Mouse (Mus musculus) midbrain, postnatal 0 days (tissue): Measurements from ENCODE around the gene Srrm2. TPM values are rescaled to one million over a fixed set of nuclear protein-coding genes. Genes with fewer than 3 reads are reported as not detected.

Experiments used
- ATAC-seq: fragments of 200-750 bp; cut with Nextera tagmentation; 2 replicates; pipeline ENCODE4 v1.8.0; 2017; ENCODE audit warnings: moderate number of reproducible peaks, mild to moderate bottlenecking, moderate TSS enrichment, moderate library complexity; ENCODE audit not compliant: low FRiP score
- DNase-seq: peaks from one replicate; pipeline ENCODE4 v3.0.0-alpha.2; 2015; ENCODE audit warnings: low spot score
- H3K27ac ChIP-seq: fragments of 300-500 bp; sonication (generic); 2 replicates; pipeline ENCODE4 v1.5.1; 2014; ENCODE audit warnings: low read depth, mild to moderate bottlenecking, low read length, mixed read lengths
- H3K27me3 ChIP-seq: fragments of 300-500 bp; sonication (generic); 2 replicates; pipeline ENCODE4 v1.6.1; 2014; ENCODE audit warnings: low read length, control low read depth, mixed read lengths; ENCODE audit not compliant: insufficient read depth
- H3K36me3 ChIP-seq: fragments of 300-500 bp; sonication (generic); 2 replicates; pipeline ENCODE4 v1.6.1; 2014; ENCODE audit warnings: low read length, control low read depth, mixed read lengths; ENCODE audit not compliant: insufficient read depth
- H3K4me1 ChIP-seq: fragments of 300-500 bp; sonication (generic); 2 replicates; pipeline ENCODE4 v1.6.1; 2014; ENCODE audit warnings: mild to moderate bottlenecking, control low read depth, antibody characterized with exemption, low read length, mixed read lengths; ENCODE audit not compliant: insufficient read depth
- H3K4me2 ChIP-seq: fragments of 300-500 bp; sonication (generic); 2 replicates; pipeline ENCODE4 v1.6.1; 2014; ENCODE audit warnings: low read depth, mild to moderate bottlenecking, low read length, mixed read lengths; ENCODE audit not compliant: poor library complexity, severe bottlenecking
- H3K4me3 ChIP-seq: fragments of 300-500 bp; sonication (generic); 2 replicates; pipeline ENCODE4 v1.5.1; 2014; ENCODE audit warnings: low read depth, mild to moderate bottlenecking, low read length, moderate library complexity
- H3K9ac ChIP-seq: fragments of 300-500 bp; sonication (generic); replicated peaks from 2 replicates; pipeline ENCODE4 v1.6.1; 2014; ENCODE audit warnings: mild to moderate bottlenecking, low read length, moderate library complexity, mixed read lengths; ENCODE audit not compliant: poor library complexity, severe bottlenecking
- H3K9me3 ChIP-seq: fragments of 300-500 bp; sonication (generic); 2 replicates; pipeline ENCODE4 v1.6.1; 2016; ENCODE audit warnings: low read length, control low read depth
- CTCF ChIP-seq: IDR thresholded peaks from 2 replicates; pipeline ENCODE4 v1.5.1; 2016; ENCODE audit warnings: antibody characterized with exemption, mild to moderate bottlenecking
- WGBS: fragments of 180-500 bp; shearing (Covaris S2); extraction: QIAGEN DNeasy Blood & Tissue Kit; methylation state at CpG from one replicate; pipeline ENCODE4 v1.1.7; 2014; 5-methylcytosine and 5-hydroxymethylcytosine counted together
- polyA plus RNA-seq: library from polyadenylated mRNA; unstranded; fragments of >200 nt; fragmentation: Nextera tagmentation; extraction: Ambion mirVana; gene quantifications from 2 replicates; pipeline ENCODE4 v1.2.1, GENCODE M21; 2015
- total RNA-seq: library from RNA; depleted of rRNA; stranded (reverse); fragments of >200 nt; gene quantifications from 2 replicates; pipeline ENCODE4 v1.2.3, GENCODE M21; 2014; rRNA removed

Srrm2 gene
- 162 and 196 TPM in 2 replicates for total RNA-seq
- polyA plus RNA-seq = 351 and 443 TPM in 2 replicates

DNA sequence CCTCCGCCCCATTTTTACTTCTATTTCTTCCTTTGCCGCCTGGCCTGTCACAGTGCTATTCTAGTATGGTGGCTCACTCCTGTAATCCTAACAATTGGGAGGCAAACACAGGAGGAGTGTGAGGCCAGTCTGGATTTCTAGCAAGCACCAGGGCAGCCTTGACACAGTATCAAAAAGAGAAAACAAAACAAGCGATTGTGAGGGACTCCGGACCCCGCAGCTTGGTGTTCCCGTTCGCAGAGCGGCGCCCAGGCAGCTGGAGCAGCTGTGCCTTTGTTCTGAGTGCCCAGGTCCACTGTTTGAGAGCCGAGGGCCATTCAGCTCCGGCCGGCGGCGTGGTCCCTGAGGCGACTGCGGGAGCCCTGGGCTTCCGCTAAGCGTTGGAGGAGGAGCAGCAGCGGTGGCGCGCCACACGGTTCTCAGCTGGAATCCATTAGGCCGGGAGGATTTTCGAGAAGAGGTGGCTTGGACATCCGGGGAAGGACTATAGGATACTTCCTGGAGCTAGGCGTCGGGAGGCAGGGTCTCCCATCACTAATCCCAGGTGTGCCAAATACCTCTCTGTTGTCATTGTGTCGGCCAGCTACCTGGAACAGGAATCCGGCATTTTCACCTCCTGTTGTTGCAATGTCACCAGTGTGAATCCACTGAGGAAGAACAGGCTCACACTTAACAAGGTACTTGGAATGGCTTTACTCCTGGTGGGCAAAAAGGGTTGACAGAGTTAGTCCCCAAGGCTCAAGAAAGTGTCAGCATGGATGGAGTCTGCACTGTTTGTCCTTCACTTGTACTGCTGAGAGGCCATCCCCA is at the start of gene Srrm2:
Gene Srrm2, plus strand, starts transcription at position 264 of the 810 bp plus-strand sequence.
- H3K9ac ChIP-seq = peak within 1 kb of the TSS; percentile 61
- peak within 1 kb of the TSS; percentile 94 for H3K27ac ChIP-seq
- H3K36me3 ChIP-seq = no peaks in the 10 kb centered on the region
- under 1% methylated on average over 29 of the region's 29 CpGs for WGBS
- H3K4me3 ChIP-seq = peak within 1 kb of the TSS; percentile 38
- DNase-seq (peak; percentile 65), ATAC-seq (peak; percentile 15; the same call in 1 of the 2 replicates)
- no peaks in the 10 kb centered on the region for H3K9me3 ChIP-seq
- peak within 1 kb of the TSS; percentile 67 for H3K4me2 ChIP-seq
- no peaks in the 10 kb centered on the region for H3K27me3 ChIP-seq
- TF ChIP-seq CTCF = no peak
- no peaks in the 10 kb centered on the region for H3K4me1 ChIP-seq

DNA sequence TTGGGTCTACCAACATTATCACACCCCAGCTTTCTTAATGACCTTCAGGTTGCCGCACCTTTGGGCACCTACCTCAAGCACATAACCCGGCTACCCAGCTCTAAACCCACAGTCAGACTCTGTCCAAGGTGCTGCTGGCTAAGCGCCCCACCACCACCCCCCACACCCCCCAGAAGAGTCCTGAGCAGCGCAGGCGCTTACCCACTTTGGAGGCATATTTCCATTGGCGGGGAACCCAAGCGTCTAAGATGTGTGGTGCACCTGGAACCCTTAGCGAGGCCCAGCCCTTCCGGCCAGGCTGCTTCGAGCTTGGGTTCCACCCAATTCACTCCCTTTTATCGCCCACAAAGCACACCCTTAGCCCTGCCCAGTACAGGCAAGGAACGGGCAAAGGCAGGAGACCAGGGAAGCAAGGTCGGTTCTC is 49.7 kb upstream of the Srrm2 start, which contains the start of gene Paqr4:
Gene Paqr4, minus strand, starts transcription at position 270 of the 424 bp plus-strand sequence.
- H3K4me2 ChIP-seq = peak within 1 kb of the TSS; percentile 93
- 7% methylated on average over 13 of the region's 13 CpGs for WGBS
- peaks cover 11% of the 10 kb centered on the region for H3K4me1 ChIP-seq

DNA sequence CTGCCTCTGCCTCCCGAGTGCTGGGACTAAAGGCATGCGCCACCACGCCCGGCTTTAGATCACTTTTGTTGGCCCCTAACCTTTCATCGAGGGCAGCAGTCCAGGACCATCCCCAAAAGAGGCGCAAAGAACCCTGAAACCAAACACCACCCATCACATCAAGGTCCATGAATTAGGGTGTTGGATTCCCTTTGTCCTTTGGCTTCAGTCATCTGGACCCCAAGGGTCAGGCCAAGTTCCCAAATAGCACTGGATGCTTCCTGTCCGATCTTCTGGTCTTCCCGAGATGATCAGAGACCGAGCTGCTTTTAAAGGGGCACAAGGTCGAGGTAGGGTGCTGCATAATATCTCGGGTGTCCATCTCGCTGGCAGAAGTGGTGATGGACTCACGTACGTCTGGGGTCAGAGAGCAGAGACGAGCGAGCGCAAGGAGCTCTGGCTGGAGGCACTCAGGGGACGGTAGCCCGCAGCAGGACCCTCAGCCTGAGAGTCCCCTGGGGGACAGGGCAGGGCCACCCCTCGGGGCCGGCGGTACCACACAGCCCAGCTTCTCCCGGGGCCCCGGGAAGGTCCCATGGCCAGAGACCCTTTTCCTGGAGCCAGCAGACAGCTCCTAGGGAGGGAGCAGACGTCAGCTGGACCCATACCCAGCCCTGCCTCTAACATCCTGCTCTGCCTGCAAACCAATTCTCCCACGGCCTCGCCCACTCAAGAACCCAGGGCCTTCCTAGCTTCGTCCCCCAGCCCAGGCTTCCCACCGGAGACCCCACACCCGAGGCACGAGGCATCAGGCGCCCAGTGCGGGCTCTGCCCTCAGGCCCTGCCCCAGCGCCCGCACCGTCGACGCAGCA is 48.7 kb upstream of the Srrm2 start:
- peak overlapping the region; percentile 25; the same call in 1 of the 2 replicates for H3K4me3 ChIP-seq
- WGBS = 48% methylated on average over 38 of the region's 38 CpGs
- H3K4me2 ChIP-seq = no peak overlapping the region
- no peaks in the 10 kb centered on the region for H3K9me3 ChIP-seq
- ATAC-seq (no peak), DNase-seq (no peak)
- H3K9ac ChIP-seq = no peak overlapping the region
- peaks cover 10% of the 10 kb centered on the region for H3K36me3 ChIP-seq
- no peak for TF ChIP-seq CTCF
- peaks cover 11% of the 10 kb centered on the region for H3K4me1 ChIP-seq
- no peak overlapping the region for H3K27ac ChIP-seq
- peaks cover 39% of the 10 kb centered on the region for H3K27me3 ChIP-seq

More for the DNA sequence above, 49.7 kb upstream of the Srrm2 start, which contains the start of gene Paqr4:
- Histone ChIP-seq H3K27ac (peak within 1 kb of the TSS; percentile 74), H3K27me3 (peaks cover 36% of the 10 kb centered on the region), H3K9ac (peak within 1 kb of the TSS; percentile 77), H3K36me3 (peaks cover 17% of the 10 kb centered on the region), H3K4me3 (peak within 1 kb of the TSS; percentile 80), H3K9me3 (no peaks in the 10 kb centered on the region)
- DNase-seq (no peak), ATAC-seq (0 out of 2 replicates have a peak, but pooled peaks have one; percentile 0)
- no peak for TF ChIP-seq CTCF

DNA sequence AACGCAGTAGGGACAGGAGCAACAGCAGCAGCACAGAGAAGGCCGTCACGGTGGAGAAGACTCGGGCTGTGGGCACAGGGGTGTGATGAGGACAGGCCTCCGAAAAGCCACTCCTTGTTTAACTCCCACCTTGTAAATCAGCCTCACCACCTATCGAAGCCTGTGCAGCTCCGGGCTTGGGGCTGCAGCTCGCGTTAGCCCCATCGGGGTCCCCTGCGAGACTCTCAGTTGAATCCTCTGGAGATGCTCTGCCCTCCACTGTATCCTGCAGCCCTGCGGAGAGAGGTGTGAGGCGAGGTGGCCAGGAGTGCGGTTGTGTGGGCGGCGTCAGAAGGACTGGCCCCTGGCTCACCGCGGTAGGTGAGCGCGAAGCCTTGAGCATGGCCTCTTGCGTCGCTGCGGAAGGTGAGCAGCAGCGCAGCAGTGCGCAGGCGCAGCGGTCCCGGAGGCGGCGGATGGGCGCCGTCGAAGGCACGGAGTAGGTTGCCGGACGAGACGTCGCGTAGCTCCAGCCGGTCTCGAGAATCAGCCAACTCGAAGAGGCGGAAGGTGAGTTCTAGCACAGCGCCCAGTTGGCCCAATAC is 48.0 kb upstream of the Srrm2 start:
- no peak overlapping the region for H3K27ac ChIP-seq
- DNase-seq (no peak), ATAC-seq (no peak)
- peak overlapping the region; percentile 25 for H3K4me3 ChIP-seq
- H3K36me3 ChIP-seq = peaks cover 5% of the 10 kb centered on the region
- peaks cover 11% of the 10 kb centered on the region for H3K4me1 ChIP-seq
- no peaks in the 10 kb centered on the region for H3K9me3 ChIP-seq
- peaks cover 42% of the 10 kb centered on the region for H3K27me3 ChIP-seq
- WGBS = 8% methylated on average over 44 of the region's 44 CpGs
- H3K9ac ChIP-seq = no peak overlapping the region
- TF ChIP-seq CTCF = no peak
- peak overlapping the region; percentile 23 for H3K4me2 ChIP-seq

DNA sequence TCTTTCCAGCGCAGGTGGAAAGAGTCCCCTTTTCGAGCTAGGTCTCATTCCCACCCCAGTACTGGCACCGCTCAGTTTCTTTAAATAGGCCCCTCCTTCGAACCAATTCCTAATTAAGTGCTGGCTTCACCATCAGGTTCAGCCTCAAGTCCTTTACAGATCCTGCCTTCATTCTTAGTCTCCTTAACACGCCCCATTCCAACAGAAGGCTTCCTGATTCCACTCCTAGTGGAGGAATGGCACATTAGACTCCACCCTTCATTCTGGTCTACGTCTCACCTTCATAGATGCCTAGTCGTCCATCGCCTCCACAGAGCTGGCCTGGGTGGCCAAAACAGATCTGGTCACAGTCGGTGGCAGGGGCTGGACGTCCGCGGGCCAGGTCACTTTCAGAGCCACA is 47.4 kb upstream of the Srrm2 start:
- Histone ChIP-seq H3K9ac (no peak overlapping the region), H3K4me3 (peak overlapping the region; percentile 25; the same call in 1 of the 2 replicates), H3K27me3 (peaks cover 42% of the 10 kb centered on the region), H3K4me1 (peaks cover 10% of the 10 kb centered on the region), H3K27ac (no peak overlapping the region), H3K4me2 (no peak overlapping the region), H3K9me3 (no peaks in the 10 kb centered on the region), H3K36me3 (no peaks in the 10 kb centered on the region; the same call in 1 of the 2 replicates)
- ATAC-seq (no peak), DNase-seq (no peak)
- no peak for TF ChIP-seq CTCF
- 67% methylated on average over 12 of the region's 12 CpGs for WGBS
